Mouse (Mus musculus) myocyte (in vitro differentiated cells): ENCODE measurements around the gene Pnmal1.

Experiments
- E2F4 ChIP-seq: IDR thresholded peaks from one replicate; pipeline ENCODE4 v1.6.1; 2011; ENCODE audit warnings: mild to moderate bottlenecking, control low read depth, moderate library complexity; ENCODE audit not compliant: insufficient read depth
- POLR2A ChIP-seq: IDR thresholded peaks from one replicate; pipeline ENCODE4 v1.6.1; 2011; ENCODE audit warnings: low read depth, mild to moderate bottlenecking, control low read depth, moderate library complexity; ENCODE audit not compliant: insufficient read length
- POLR2AphosphoS2 ChIP-seq: IDR thresholded peaks from one replicate; pipeline ENCODE4 v1.6.1; 2011; ENCODE audit warnings: low read depth, control low read depth; ENCODE audit not compliant: insufficient read length
- USF1 ChIP-seq: IDR thresholded peaks from one replicate; pipeline ENCODE4 v1.6.1; 2011; ENCODE audit warnings: low read depth, mild to moderate bottlenecking, control low read depth, moderate library complexity

GRCm38 (mm10) chr7:16992451-16992807 is 33.0 kb downstream of the Pnmal1 start, which contains the start of gene Ccdc8:
- TF ChIP-seq USF1, result no peak
- TF ChIP-seq POLR2A, result no peak
- no peak for TF ChIP-seq POLR2AphosphoS2
- TF ChIP-seq E2F4, result no peak
